Mouse (Mus musculus): ENCODE results near the gene Olfr56. TPM values are rescaled to one million over a fixed set of nuclear protein-coding genes. Genes with fewer than 3 reads are reported as not detected.
"Not testable (repeated sequence)": the region's sequence is repeated elsewhere in the genome, so short reads cannot be mapped to it uniquely, and the experiment has no call there.

Olfr56 gene
- polyA plus RNA-seq, 1 experiment from 2014 or later = 0.15 TPM

GRCm38 (mm10) chr11:49154077-49154476, 175.4 kb downstream of the Olfr56 start, which contains the start of gene Olfr1394:
Olfr1394 (plus strand) TSS chr11:49154377.
- Histone ChIP-seq H3K36me3 (ENCODE audit: control insufficient read depth, insufficient read depth, low read length) (no peaks in the 10 kb centered on the region), H3K4me2 (replicated peaks; ENCODE audit: low read depth) (no peak within 1 kb of the TSS), H3K4me1 (replicated peaks; ENCODE audit: control insufficient read depth, insufficient read depth) (no peaks in the 10 kb centered on the region), H3K4me3 (ENCODE audit: low read depth, low read length) (no peak within 1 kb of the TSS), H3K27me3 (ENCODE audit: control insufficient read depth, insufficient read depth, low read length) (no peaks in the 10 kb centered on the region), H3K27ac (replicated peaks) (no peak within 1 kb of the TSS), H3K9me3 (ENCODE audit: control insufficient read depth, low read length) (no peaks in the 10 kb centered on the region), H3K9ac (ENCODE audit: low read length) (no peak within 1 kb of the TSS)
- 78% methylated on average over 1 of the region's 1 CpGs for whole genome bisulfite sequencing
- ATAC-seq (ENCODE audit: low FRiP score, low TSS enrichment) (no peak), DNase-seq (ENCODE audit: low spot score) (no peak)
- TF ChIP-seq EP300 (optimal IDR thresholded peaks at IDR 0.05) = no peak
- TF ChIP-seq CTCF (IDR thresholded peaks at IDR 0.05; ENCODE audit: low read depth) = no peak

GRCm38 (mm10) chr11:49156821-49157814, 178.4 kb downstream of the Olfr56 start:
- TF ChIP-seq EP300 (optimal IDR thresholded peaks at IDR 0.05) (no peak), CTCF (IDR thresholded peaks at IDR 0.05; ENCODE audit: low read depth) (no peak)
- ATAC-seq (ENCODE audit: low FRiP score, low TSS enrichment) = no peak
- 69% methylated on average over 2 of the region's 2 CpGs for WGBS

GRCm38 (mm10) chr11:49168839-49169611, 190.3 kb downstream of the Olfr56 start:
- peak; percentile 17 for DNase-seq (ENCODE audit: low spot score)

More at GRCm38 (mm10) chr11:49156821-49157814, 178.4 kb downstream of the Olfr56 start:
- H3K4me1 ChIP-seq (replicated peaks; ENCODE audit: control insufficient read depth, insufficient read depth) = no peaks in the 10 kb centered on the region
- no peak for DNase-seq (ENCODE audit: low spot score)
- H3K36me3 ChIP-seq (ENCODE audit: control insufficient read depth, insufficient read depth, low read length) = no peaks in the 10 kb centered on the region
- H3K4me2 ChIP-seq (replicated peaks; ENCODE audit: low read depth) = no peak overlapping the region
- H3K9me3 ChIP-seq (ENCODE audit: control insufficient read depth, low read length) = no peaks in the 10 kb centered on the region
- H3K27ac ChIP-seq (replicated peaks) = no peak overlapping the region
- no peaks in the 10 kb centered on the region for H3K27me3 ChIP-seq (ENCODE audit: control insufficient read depth, insufficient read depth, low read length)
- no peak overlapping the region for H3K9ac ChIP-seq (ENCODE audit: low read length)
- H3K4me3 ChIP-seq (ENCODE audit: low read depth, low read length) = no peak overlapping the region

GRCm38 (mm10) chr11:49170576-49170975, 191.9 kb downstream of the Olfr56 start:
- TF ChIP-seq CTCF (IDR thresholded peaks at IDR 0.05; ENCODE audit: low read depth) (no peak), EP300 (optimal IDR thresholded peaks at IDR 0.05) (no peak)
- H3K36me3 ChIP-seq (ENCODE audit: control insufficient read depth, insufficient read depth, low read length) = no peaks in the 10 kb centered on the region
- H3K4me1 ChIP-seq (replicated peaks; ENCODE audit: control insufficient read depth, insufficient read depth) = no peaks in the 10 kb centered on the region; the same call in 1 of the 2 replicates
- 0 out of 2 replicates have a peak, but pooled peaks cover 4% of the 10 kb centered on the region for H3K9me3 ChIP-seq (ENCODE audit: control insufficient read depth, low read length)
- H3K9ac ChIP-seq (ENCODE audit: low read length) = no peak overlapping the region
- no peak for DNase-seq (ENCODE audit: low spot score)
- H3K27ac ChIP-seq (replicated peaks) = no peak overlapping the region
- H3K4me3 ChIP-seq (ENCODE audit: low read depth, low read length) = no peak overlapping the region
- H3K27me3 ChIP-seq (ENCODE audit: control insufficient read depth, insufficient read depth, low read length) = no peaks in the 10 kb centered on the region
- H3K4me2 ChIP-seq (replicated peaks; ENCODE audit: low read depth) = no peak overlapping the region
- ATAC-seq (ENCODE audit: low FRiP score, low TSS enrichment) = no peak
- 93% methylated on average over 4 of the region's 4 CpGs for WGBS

More at GRCm38 (mm10) chr11:49168839-49169611, 190.3 kb downstream of the Olfr56 start:
- Histone ChIP-seq H3K27me3 (ENCODE audit: control insufficient read depth, insufficient read depth, low read length) (no peaks in the 10 kb centered on the region), H3K9me3 (ENCODE audit: control insufficient read depth, low read length) (0 out of 2 replicates have a peak, but pooled peaks cover 4% of the 10 kb centered on the region), H3K4me1 (replicated peaks; ENCODE audit: control insufficient read depth, insufficient read depth) (no peaks in the 10 kb centered on the region; the same call in 1 of the 2 replicates), H3K4me3 (ENCODE audit: low read depth, low read length) (peak overlapping the region; percentile 28), H3K27ac (replicated peaks) (no peak overlapping the region), H3K36me3 (ENCODE audit: control insufficient read depth, insufficient read depth, low read length) (no peaks in the 10 kb centered on the region), H3K9ac (ENCODE audit: low read length) (0 out of 2 replicates have a peak overlapping the region, but pooled peaks have one; percentile 13), H3K4me2 (replicated peaks; ENCODE audit: low read depth) (peak overlapping the region; percentile 48)
- ATAC-seq (ENCODE audit: low FRiP score, low TSS enrichment) = 0 out of 2 replicates have a peak, but pooled peaks have one; percentile 12
- WGBS = 5% methylated on average over 50 of the region's 50 CpGs
- no peak for TF ChIP-seq CTCF (IDR thresholded peaks at IDR 0.05; ENCODE audit: low read depth)
- no peak for TF ChIP-seq EP300 (optimal IDR thresholded peaks at IDR 0.05)

GRCm38 (mm10) chr11:49175345-49175744, 196.7 kb downstream of the Olfr56 start:
- DNase-seq (ENCODE audit: low spot score) (no peak), ATAC-seq (ENCODE audit: low FRiP score, low TSS enrichment) (no peak)
- Histone ChIP-seq H3K4me2 (replicated peaks; ENCODE audit: low read depth) (no peak overlapping the region), H3K4me1 (replicated peaks; ENCODE audit: control insufficient read depth, insufficient read depth) (no peaks in the 10 kb centered on the region), H3K36me3 (ENCODE audit: control insufficient read depth, insufficient read depth, low read length) (no peaks in the 10 kb centered on the region), H3K27me3 (ENCODE audit: control insufficient read depth, insufficient read depth, low read length) (no peaks in the 10 kb centered on the region), H3K27ac (replicated peaks) (no peak overlapping the region), H3K9ac (ENCODE audit: low read length) (no peak overlapping the region), H3K4me3 (ENCODE audit: low read depth, low read length) (no peak overlapping the region), H3K9me3 (ENCODE audit: control insufficient read depth, low read length) (no peaks in the 10 kb centered on the region)
- WGBS = 90% methylated on average over 8 of the region's 8 CpGs
- no peak for TF ChIP-seq CTCF (IDR thresholded peaks at IDR 0.05; ENCODE audit: low read depth)
- no peak for TF ChIP-seq EP300 (optimal IDR thresholded peaks at IDR 0.05)

GRCm38 (mm10) chr11:49176047-49176779, 197.5 kb downstream of the Olfr56 start:
- not testable (repeated sequence) for H3K27ac ChIP-seq (replicated peaks); H3K9me3 ChIP-seq (ENCODE audit: control insufficient read depth, low read length); H3K36me3 ChIP-seq (ENCODE audit: control insufficient read depth, insufficient read depth, low read length); H3K4me3 ChIP-seq (ENCODE audit: low read depth, low read length); H3K9ac ChIP-seq (ENCODE audit: low read length); ATAC-seq (ENCODE audit: low FRiP score, low TSS enrichment); H3K4me2 ChIP-seq (replicated peaks; ENCODE audit: low read depth); H3K27me3 ChIP-seq (ENCODE audit: control insufficient read depth, insufficient read depth, low read length); DNase-seq (ENCODE audit: low spot score); H3K4me1 ChIP-seq (replicated peaks; ENCODE audit: control insufficient read depth, insufficient read depth)
- WGBS = 74% methylated on average over 4 of the region's 4 CpGs

All from stomach, postnatal 0 days (tissue).